Mouse (Mus musculus) small intestine, adult 2 months (tissue): ENCODE results near the gene Gm266.

Experiments used
- CTCF ChIP-seq: fragments of 200-500 bp; IDR thresholded peaks from 2 replicates; pipeline ENCODE4 v1.5.1; 2012; ENCODE audit warnings: low read depth, mild to moderate bottlenecking, control low read depth, inconsistent platforms, low read length, moderate library complexity, mixed read lengths; ENCODE audit not compliant: insufficient replicate concordance, insufficient read length; ENCODE audit errors: extremely low read depth
- POLR2A ChIP-seq: fragments of 200-500 bp; IDR thresholded peaks from 2 replicates; pipeline ENCODE4 v1.6.1; 2012; ENCODE audit warnings: low read depth, mild to moderate bottlenecking, control low read depth, inconsistent platforms, low read length, moderate library complexity

GRCm38 (mm10) chr12:111463570-111463969 lies 22.1 kb downstream of the Gm266 start:
- no peak for TF ChIP-seq CTCF
- no peak for TF ChIP-seq POLR2A
